Mouse (Mus musculus) c-Kit-negative CD71-positive TER-119-positive erythroid progenitor cells, embryonic 14.5 days (primary cell): ENCODE results near the gene Pnkd.
A peak's percentile ranks its signal among the peaks of the same experiment; 100 is the strongest.

Experiments
- DNase-seq: peaks from one replicate; pipeline ENCODE4 v3.0.0-alpha.2; 2013; ENCODE audit warnings: low read depth, low spot score

Gene Pnkd

DNA sequence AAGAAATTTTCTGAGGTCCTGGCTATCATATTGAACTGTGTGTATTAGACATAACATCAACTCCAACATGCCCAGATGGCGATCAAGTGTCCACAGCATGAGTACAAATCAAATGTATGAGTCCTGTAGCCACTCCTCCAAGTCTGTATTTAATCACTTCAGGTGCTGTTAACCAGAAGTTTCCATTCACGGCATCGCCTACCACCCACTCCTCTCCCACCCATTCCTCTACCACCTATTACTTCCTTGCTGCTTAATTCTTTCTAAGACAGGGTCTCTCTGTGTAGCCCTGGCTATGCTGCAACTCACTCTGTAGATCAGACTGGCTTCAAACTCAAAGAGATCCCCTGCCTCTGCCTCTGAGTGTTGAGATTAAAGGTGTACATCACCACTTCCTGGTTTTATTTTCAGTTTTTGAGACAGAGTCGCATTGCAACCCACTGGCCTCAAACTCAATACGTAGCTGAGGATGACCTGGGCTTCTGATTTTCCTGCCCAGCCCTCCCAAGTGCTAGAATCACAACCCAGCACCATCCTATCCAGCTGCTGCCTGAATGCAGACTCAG lies 75.3 kb downstream of the Pnkd start:
- no peak for DNase-seq

DNA sequence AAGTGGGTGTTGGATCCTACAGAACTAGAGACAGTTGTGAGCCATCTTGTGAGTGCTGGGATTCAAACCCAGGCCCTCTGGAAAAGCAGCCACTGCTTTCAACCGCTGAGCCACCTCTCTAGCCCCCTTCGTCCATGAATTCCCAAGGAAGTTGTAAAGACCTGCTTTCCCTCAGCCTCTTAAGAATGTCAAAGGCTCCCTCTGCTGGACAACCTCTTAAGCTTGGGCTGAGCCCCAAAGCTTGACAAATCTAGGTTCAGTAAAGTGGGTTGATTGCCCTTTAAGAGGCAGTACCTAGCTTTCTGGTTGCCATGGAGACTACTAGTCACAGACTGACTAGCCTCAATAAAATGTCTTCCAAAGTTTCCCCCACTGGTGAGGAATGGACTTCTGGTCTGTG lies 77.1 kb downstream of the Pnkd start, which contains the start of gene Catip:
Gene Catip, plus strand, starts transcription at position 297 of the 400 bp plus-strand sequence.
- DNase-seq, result peak; percentile 15

GRCm38 (mm10) chr1:74362325-74363229 lies 77.8 kb downstream of the Pnkd start:
- DNase-seq, result no peak

GRCm38 (mm10) chr1:74363437-74363836 lies 78.7 kb downstream of the Pnkd start:
- DNase-seq, result no peak

GRCm38 (mm10) chr1:74364270-74364669 lies 79.5 kb downstream of the Pnkd start:
- no peak for DNase-seq

DNA sequence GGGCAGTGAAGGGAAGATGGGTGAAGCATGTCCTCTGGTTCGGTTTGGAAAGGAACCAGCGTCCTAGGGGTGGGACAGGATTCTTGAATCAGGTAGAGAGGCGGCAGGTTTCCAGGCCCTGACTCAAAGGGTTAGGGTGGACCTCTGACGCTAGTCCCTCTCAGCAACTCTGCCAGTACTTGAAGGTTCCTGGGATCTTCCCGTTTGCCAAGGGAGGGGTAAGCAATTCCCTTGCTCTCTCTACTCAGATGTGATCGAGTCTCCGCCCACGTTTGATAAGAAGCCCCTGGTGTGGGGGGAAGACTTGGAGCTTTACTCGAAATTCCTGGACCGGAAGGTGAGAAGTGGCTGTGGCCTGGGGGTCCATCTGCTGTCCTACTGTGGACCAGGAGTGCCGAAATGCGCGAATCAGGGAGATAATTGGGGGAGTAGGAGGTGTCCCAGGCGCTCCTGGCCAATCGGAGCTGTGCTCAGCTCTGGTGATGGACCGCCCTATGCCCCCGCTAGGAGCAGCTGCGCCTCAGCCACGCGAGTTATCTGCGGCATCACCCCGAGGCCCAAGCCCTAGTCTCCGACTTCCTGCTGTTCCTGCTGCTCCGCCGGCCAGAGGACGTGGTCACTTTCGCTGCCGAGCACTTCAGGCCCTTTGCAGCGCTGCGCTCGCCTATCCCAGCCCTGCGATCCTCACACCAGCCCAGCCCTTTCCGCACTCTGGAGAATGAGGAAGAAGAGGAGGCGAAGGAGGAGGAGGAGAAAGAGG lies 83.3 kb downstream of the Pnkd start:
- no peak for DNase-seq

- no peak for DNase-seq
Observed at GRCm38 (mm10) chr1:74370040-74370439, 85.3 kb downstream of the Pnkd start.

DNA sequence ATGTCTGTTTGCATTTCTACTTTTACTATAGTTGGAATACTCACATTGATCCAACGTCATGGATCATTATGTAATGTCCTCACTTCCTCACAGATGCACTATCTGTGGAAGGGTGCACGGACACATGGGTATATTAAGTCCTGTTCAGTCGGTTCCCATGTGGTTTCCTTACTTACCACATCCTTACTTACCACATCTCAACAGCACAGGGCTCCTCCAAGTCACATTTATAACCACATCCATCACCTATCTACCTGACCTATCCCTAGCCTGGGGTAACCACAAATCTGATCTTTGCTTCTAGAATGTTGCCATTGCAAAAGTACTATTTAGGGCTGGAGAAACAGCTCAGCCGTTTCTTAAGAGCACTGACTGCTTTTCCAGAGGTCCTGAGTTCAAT lies 88.6 kb downstream of the Pnkd start:
- no peak for DNase-seq

DNA sequence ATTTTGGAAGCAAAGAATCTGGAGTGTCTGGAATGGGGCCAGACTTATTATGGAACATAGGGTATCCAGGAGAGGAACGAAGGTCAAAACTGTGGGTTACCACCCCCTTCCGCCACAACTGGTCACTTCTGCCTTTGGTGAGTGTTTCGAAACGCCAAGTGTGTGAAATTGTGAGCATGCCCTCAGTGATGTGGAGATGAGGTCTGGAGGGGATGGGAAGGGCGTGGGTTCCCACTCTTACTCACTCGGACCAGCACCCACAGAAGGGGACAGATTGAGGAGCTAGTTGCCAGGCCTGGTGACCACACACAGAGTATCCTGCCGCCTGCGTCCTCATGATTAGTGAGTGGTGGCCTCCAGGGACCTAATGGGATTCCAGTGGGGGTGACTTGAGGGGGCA lies 90.2 kb downstream of the Pnkd start, which contains the start of gene Slc11a1:
Gene Slc11a1, plus strand, starts transcription at position 216 of the 400 bp plus-strand sequence.
- DNase-seq, result no peak

GRCm38 (mm10) chr1:74375561-74375960 lies 90.8 kb downstream of the Pnkd start:
- DNase-seq, result no peak

- DNase-seq, result no peak
Observed at GRCm38 (mm10) chr1:74376396-74376795, 91.7 kb downstream of the Pnkd start.

DNA sequence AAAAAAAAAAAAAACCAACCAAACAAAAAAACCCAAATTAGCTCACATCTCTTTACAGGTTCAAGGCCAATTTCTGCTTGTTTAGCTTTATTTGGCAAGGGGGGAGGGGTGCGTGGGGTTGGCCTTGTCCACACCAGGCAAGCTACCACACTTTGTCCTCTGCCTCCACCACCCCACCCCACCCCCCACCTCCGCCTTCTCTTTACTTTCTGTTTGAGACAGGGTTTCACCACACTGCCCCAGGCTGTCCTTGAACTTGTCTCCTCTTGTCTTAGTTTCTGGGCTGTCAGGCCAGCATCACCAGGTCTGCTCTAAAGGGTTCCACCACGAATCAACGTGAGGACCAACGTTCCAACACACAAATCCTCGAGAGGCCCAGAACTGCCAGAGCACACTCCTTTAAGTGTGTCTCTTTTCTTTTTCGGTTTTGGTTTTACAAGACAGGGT lies 94.4 kb downstream of the Pnkd start:
- DNase-seq, result no peak

- no peak for DNase-seq
Observed at GRCm38 (mm10) chr1:74380484-74380883, 95.8 kb downstream of the Pnkd start.

GRCm38 (mm10) chr1:74381588-74382021 lies 96.9 kb downstream of the Pnkd start:
- no peak for DNase-seq

DNA sequence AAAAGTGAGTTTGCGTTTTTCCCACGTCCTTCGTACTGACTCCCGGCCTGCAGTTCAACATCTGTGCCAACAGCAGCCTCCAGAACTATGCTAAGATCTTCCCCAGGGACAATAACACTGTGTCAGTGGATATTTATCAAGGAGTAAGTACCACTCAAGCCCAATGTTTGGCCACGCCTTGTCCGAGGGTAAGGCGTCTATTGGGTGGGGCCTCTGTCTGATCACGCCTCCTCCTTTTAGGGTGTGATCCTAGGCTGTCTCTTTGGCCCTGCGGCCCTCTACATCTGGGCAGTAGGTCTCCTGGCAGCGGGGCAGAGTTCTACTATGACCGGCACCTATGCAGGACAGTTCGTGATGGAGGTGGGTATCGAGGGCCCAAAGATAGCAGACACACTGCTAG lies 98.7 kb downstream of the Pnkd start:
- DNase-seq, result no peak

GRCm38 (mm10) chr1:74384525-74384924 lies 99.8 kb downstream of the Pnkd start:
- no peak for DNase-seq

DNA sequence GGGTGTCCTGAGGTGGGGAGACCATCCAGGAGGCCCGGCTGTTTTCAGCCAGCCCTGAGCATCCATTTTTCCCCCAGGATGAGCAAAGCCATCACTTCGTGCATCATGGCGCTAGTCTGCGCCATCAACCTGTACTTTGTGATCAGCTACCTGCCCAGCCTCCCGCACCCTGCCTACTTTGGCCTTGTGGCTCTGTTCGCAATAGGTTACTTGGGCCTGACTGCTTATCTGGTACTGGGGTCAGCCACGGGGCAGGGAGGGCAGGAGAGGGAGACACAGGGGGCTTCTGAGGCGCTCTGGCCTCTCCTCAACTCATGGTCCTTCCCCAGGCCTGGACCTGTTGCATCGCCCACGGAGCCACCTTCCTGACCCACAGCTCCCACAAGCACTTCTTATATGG lies 100.3 kb downstream of the Pnkd start:
- DNase-seq, result no peak

DNA sequence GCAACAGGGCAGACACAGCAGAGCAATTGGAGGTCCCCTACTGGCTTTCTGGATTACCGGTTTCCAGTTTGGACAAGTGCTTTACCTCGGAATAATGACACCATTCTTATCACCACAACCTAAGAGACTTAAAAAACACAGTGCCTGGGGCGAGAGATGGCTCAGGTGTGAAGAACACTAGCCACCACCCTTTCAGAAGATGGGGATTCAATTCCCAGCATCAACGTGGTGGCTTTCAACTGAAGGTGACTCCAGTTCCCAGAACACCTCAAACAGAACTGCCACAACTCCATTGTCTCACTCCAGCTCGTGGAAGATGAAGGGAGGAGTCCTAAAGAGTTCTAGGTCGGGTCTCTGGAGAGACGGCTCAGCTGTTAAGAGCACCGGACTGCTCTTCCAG lies 100.8 kb downstream of the Pnkd start:
- DNase-seq, result no peak

DNA sequence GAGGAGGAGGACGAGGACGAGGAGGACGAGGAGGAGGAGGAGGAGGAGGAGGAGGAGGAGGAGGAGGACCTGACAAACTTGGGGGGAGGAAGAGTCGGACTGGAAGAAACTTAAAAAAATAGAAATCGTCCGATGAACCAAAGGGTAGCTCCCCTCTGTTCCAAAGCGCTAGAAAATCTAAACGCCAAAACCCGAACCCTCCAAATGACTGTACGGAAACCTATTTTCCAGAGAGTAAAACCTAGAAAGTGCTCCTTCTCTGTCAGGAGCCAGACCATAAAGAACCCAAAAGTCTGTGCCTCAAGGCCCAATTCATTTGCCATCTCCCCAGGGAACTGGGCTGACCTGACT lies 101.6 kb downstream of the Pnkd start:
- DNase-seq, result no peak

GRCm38 (mm10) chr1:74386714-74387385 lies 102.1 kb downstream of the Pnkd start:
- DNase-seq, result peak; percentile 78

- DNase-seq, result no peak
Observed at GRCm38 (mm10) chr1:74387386-74387988, 102.8 kb downstream of the Pnkd start.
